Mouse (Mus musculus) CH12.LX (cell line): Measurements from ENCODE around the gene Cyp27b1.

Source experiments
- CTCF ChIP-seq, 2 experiments: IDR thresholded peaks in 1 of 2; conservative IDR thresholded peaks in 1 of 2; 2 replicates each; pipeline ENCODE4 v1.5.1; 2011 to 2012; ENCODE audit warnings: low read depth in 2 of 2, low read length in 2 of 2, improper control_type of control experiment in 1 of 2, inconsistent platforms in 1 of 2, mild to moderate bottlenecking in 1 of 2, moderate library complexity in 1 of 2
- ELF1 ChIP-seq: IDR thresholded peaks from 2 replicates; pipeline ENCODE4 v1.6.1; 2014; ENCODE audit warnings: low read depth, mild to moderate bottlenecking, inconsistent platforms, low read length, improper control_type of control experiment
- EP300 ChIP-seq: IDR thresholded peaks from 2 replicates; pipeline ENCODE4 v1.6.1; 2011; ENCODE audit warnings: low read length, improper control_type of control experiment
- MAFK ChIP-seq: IDR thresholded peaks from 2 replicates; pipeline ENCODE4 v1.6.1; 2011; ENCODE audit warnings: low read length, improper control_type of control experiment; ENCODE audit not compliant: insufficient replicate concordance
- POLR2A ChIP-seq: IDR thresholded peaks from 2 replicates; pipeline ENCODE4 v1.6.1; 2011; ENCODE audit warnings: low read depth, mild to moderate bottlenecking, improper control_type of control experiment, low read length
- POLR2AphosphoS2 ChIP-seq: IDR thresholded peaks from 2 replicates; pipeline ENCODE4 v1.6.1; 2011; ENCODE audit warnings: low read depth, low read length, improper control_type of control experiment
- TCF12 ChIP-seq: IDR thresholded peaks from 2 replicates; pipeline ENCODE4 v1.6.1; 2014; ENCODE audit warnings: low read depth, mild to moderate bottlenecking, inconsistent platforms, low read length, improper control_type of control experiment
- USF1 ChIP-seq: IDR thresholded peaks from 2 replicates; pipeline ENCODE4 v1.6.1; 2014; ENCODE audit warnings: low read depth, mild to moderate bottlenecking, inconsistent platforms, low read length, improper control_type of control experiment
- ZC3H11A ChIP-seq: IDR thresholded peaks from 2 replicates; pipeline ENCODE4 v1.6.1; 2012; ENCODE audit warnings: low read depth, mild to moderate bottlenecking, inconsistent platforms, low read length, improper control_type of control experiment

DNA sequence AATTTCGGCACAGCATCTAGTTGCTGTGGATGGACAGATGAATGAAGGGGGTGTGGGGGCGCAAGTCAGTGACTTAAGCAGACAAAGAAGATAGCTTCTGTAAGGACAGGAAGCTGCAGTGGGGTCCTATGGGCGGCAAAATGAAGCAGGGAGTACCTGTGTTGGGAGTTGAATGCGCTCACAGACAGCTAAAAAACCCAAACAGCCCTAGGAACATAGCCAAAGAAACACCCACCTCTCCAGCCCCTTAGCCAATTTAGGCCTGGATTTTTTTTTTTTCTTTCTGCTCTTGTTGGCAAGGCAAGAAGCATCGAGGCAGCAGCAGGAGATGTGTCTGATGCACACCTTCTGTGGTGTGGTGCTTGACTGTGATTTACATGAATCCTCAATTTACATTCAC, 13.0 kb downstream of the Cyp27b1 start:
- TF ChIP-seq POLR2A (no peak), USF1 (no peak), POLR2AphosphoS2 (no peak), TCF12 (no peak), MAFK (no peak), CTCF (conservative IDR thresholded peaks at IDR 0.05 in 1 of 2, IDR thresholded peaks at IDR 0.05 in 1 of 2; ENCODE audit: low read depth in 2 of 2, low read length in 2 of 2) (no peak), EP300 (no peak), ZC3H11A (no peak), ELF1 (no peak)
